Mouse (Mus musculus) sigmoid colon, adult 10 weeks (tissue): ENCODE measurements around the gene Cdhr4. TPM values are rescaled to one million over a fixed set of nuclear protein-coding genes. Genes with fewer than 3 reads are reported as not detected.

ENCODE experiments used
- polyA plus RNA-seq: library from polyadenylated mRNA; stranded (reverse); fragments of 350-450 nt; fragmentation: Illumina TruSeq; extraction: RNeasy Lipid Tissue Mini Kit (QIAGEN cat#74804); gene quantifications from one replicate; pipeline ENCODE4 v1.2.3, GENCODE M21; 2014; ENCODE audit warnings: low read depth, low replicate concordance

Cdhr4 gene
- not detected for polyA plus RNA-seq

GRCm38 (mm10) chr9:107992197-107992596 lies at the start of gene Cdhr4:
Gene Cdhr4, plus strand, starts transcription at chr9:107992497.

GRCm38 (mm10) chr9:107949922-107950235 lies 42.4 kb upstream of the Cdhr4 start, which contains the start of gene Traip:
Gene Traip, plus strand, starts transcription at chr9:107950136.

GRCm38 (mm10) chr9:107975399-107976386 lies 16.6 kb upstream of the Cdhr4 start, which contains the start of gene Uba7:
Gene Uba7, plus strand, starts transcription at chr9:107975505.

GRCm38 (mm10) chr9:107982681-107983346 lies 9.5 kb upstream of the Cdhr4 start, which contains the start of gene Gm20661:
Gene Gm20661, plus strand, starts transcription at chr9:107983058.

GRCm38 (mm10) chr9:107985131-107986119 lies 6.9 kb upstream of the Cdhr4 start, which contains the start of gene Inka1:
Gene Inka1, minus strand, starts transcription at chr9:107985879.

GRCm38 (mm10) chr9:107996049-107996448 lies 3.8 kb downstream of the Cdhr4 start, which contains the start of gene Gm20662:
Gene Gm20662, plus strand, starts transcription at chr9:107996349.

GRCm38 (mm10) chr9:108001922-108002770 lies 9.8 kb downstream of the Cdhr4 start, which contains the start of gene Ip6k1:
Gene Ip6k1, plus strand, starts transcription at chr9:108002501.

GRCm38 (mm10) chr9:108049016-108049455 lies 56.7 kb downstream of the Cdhr4 start, which contains the start of gene Gmppb:
Gene Gmppb, plus strand, starts transcription at chr9:108049242.

Other genes with a start within 250 kb of the Cdhr4 start
- 233 TPM for gene Rbm5, start 221.5 kb upstream of the Cdhr4 start, polyA plus RNA-seq
- gene Rbm6, start 119.3 kb upstream of the Cdhr4 start, polyA plus RNA-seq = 211 TPM
- not detected for gene Mon1a, start 104.3 kb upstream of the Cdhr4 start, polyA plus RNA-seq
- gene Mst1r, start 85.6 kb upstream of the Cdhr4 start, polyA plus RNA-seq = 2.0 TPM
- not detected for gene Actl11, start 64.0 kb upstream of the Cdhr4 start, polyA plus RNA-seq
- gene Camkv, start 56.8 kb upstream of the Cdhr4 start, polyA plus RNA-seq = not detected
- 0.32 TPM for gene Traip, start 42.4 kb upstream of the Cdhr4 start, polyA plus RNA-seq
- gene Uba7, start 17.0 kb upstream of the Cdhr4 start, polyA plus RNA-seq = 4.6 TPM
- gene Gm20661, start 9.4 kb upstream of the Cdhr4 start, polyA plus RNA-seq = 0.47 TPM
- not detected for gene Inka1, start 6.6 kb upstream of the Cdhr4 start, polyA plus RNA-seq
- gene Gm20662, start 3.9 kb downstream of the Cdhr4 start, polyA plus RNA-seq = not detected
- gene Ip6k1, start 10.0 kb downstream of the Cdhr4 start, polyA plus RNA-seq = 21.5 TPM
- gene Gmppb, start 56.7 kb downstream of the Cdhr4 start, polyA plus RNA-seq = 1.2 TPM
- gene Amigo3, start 60.7 kb downstream of the Cdhr4 start, polyA plus RNA-seq = 0.28 TPM
- gene Mst1, start 87.9 kb downstream of the Cdhr4 start, polyA plus RNA-seq = not detected
- 0.60 TPM for gene Rnf123, start 90.8 kb downstream of the Cdhr4 start, polyA plus RNA-seq
- gene Apeh, start 102.1 kb downstream of the Cdhr4 start, polyA plus RNA-seq = 24.7 TPM
- gene Bsn, start 197.9 kb downstream of the Cdhr4 start, polyA plus RNA-seq = 0.79 TPM